Mouse (Mus musculus) heart, postnatal 0 days (tissue): ENCODE data around the gene Lgi2.

ENCODE experiments used
- CTCF ChIP-seq: IDR thresholded peaks from 2 replicates; pipeline ENCODE4 v1.5.1; 2016; ENCODE audit warnings: antibody characterized with exemption, control low read depth, low read depth
- EP300 ChIP-seq: IDR thresholded peaks from 2 replicates; pipeline ENCODE4 v1.6.1; 2016; ENCODE audit warnings: antibody characterized with exemption, low read depth

DNA sequence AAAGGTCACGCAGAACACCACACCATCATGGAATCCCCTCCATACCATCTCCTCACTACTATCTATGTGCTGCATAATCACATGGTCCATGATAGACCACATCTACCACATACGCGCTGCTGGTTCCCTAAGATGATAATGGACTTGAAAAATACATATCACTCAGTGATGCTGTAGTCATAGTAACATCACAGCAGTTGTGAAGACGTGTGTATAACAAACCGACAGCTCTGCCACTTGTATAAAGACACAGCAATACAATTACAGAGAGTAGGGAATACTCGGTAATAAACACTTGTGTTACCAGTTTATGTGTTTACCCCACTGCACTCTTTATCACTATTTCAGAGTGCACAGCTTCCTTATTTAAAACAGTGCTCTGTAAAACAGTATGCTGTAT lies 74.8 kb downstream of the Lgi2 start:
- TF ChIP-seq CTCF (no peak), EP300 (no peak)
